In the genomic region with DNA sequence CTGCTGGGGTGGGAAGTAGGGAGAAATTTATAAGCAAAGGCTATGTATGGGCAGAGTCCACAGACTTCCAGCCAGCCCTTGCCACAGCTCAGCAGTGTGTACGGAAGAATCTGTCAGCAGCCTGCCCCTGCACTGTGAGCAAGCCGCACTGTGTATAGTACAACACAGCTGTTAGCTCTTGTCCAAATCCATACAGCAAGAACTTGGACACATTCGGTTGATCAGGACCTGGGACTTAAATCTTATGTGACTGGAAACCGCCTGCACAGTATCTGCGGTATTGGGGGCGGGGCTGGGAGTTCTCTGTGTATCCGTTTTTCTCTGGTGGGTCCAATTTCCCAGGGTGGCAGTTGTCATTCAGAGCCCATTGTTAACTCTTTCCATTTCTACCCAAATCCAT, we compare ENCODE assay signal across 8 mouse cellular contexts.
DNase-seq lines count a peak whose midpoint lies in the region; ATAC-seq and TF ChIP-seq lines count a peak whose summit lies in the region.

No protein-coding gene starts in this region.

- no peak overlapping the region for H3K4me3 ChIP-seq in heart, embryonic 15.5 days
- H3K4me3 ChIP-seq in hindbrain, embryonic 10.5 days = no peak overlapping the region
- no peak overlapping the region for H3K4me3 ChIP-seq in liver, postnatal 0 days (ENCODE audit: low read depth, low read length)

- H3K27ac ChIP-seq in heart, embryonic 15.5 days = peak overlapping the region; percentile 90
- H3K27ac ChIP-seq in hindbrain, embryonic 10.5 days = peak overlapping the region; percentile 82
- H3K27ac ChIP-seq in liver, postnatal 0 days (ENCODE audit: low read depth) = peak overlapping the region; percentile 55

- no peak for TF ChIP-seq EP300 in liver, postnatal 0 days (IDR thresholded peaks at IDR 0.05; ENCODE audit: low read depth)

- no peak for TF ChIP-seq POLR2A in brain, embryonic 14.5 days (IDR thresholded peaks at IDR 0.05; ENCODE audit: borderline replicate concordance, extremely low read depth, insufficient read depth, insufficient read length, poor library complexity, severe bottlenecking)

- no peaks in the 10 kb centered on the region for H3K27me3 ChIP-seq in heart, embryonic 15.5 days
- H3K27me3 ChIP-seq in hindbrain, embryonic 10.5 days (ENCODE audit: insufficient read depth, poor library complexity, severe bottlenecking) = no peaks in the 10 kb centered on the region
- no peaks in the 10 kb centered on the region for H3K27me3 ChIP-seq in liver, postnatal 0 days (ENCODE audit: insufficient read depth, low read length)

- H3K9ac ChIP-seq in heart, embryonic 15.5 days = no peak overlapping the region
- H3K9ac ChIP-seq in liver, postnatal 0 days (replicated peaks) = no peak overlapping the region

- DNase-seq in heart, adult 18-20 months = no peak
- DNase-seq in brain, embryonic 14.5 days (ENCODE audit: low read depth) = peak; percentile 60
- no peak for DNase-seq in hindbrain, embryonic 10.5 days (ENCODE audit: low spot score)
- DNase-seq in liver, postnatal 0 days = no peak
- peak; percentile 65 for DNase-seq in thymus, postnatal 4 days
- DNase-seq in layer of hippocampus, adult 9-10 months (ENCODE audit: low spot score) = no peak
- DNase-seq in cerebellum, postnatal 4 days (ENCODE audit: low spot score in 2 of 2) = no peak

- no peaks in the 10 kb centered on the region for H3K9me3 ChIP-seq in heart, embryonic 15.5 days (replicated peaks)
- no peaks in the 10 kb centered on the region for H3K9me3 ChIP-seq in hindbrain, embryonic 10.5 days
- H3K9me3 ChIP-seq in liver, postnatal 0 days (ENCODE audit: low read length) = no peaks in the 10 kb centered on the region

- H3K4me1 ChIP-seq in heart, embryonic 15.5 days (replicated peaks) = peaks cover 72% of the 10 kb centered on the region
- H3K4me1 ChIP-seq in hindbrain, embryonic 10.5 days (replicated peaks) = peaks cover 100% of the 10 kb centered on the region
- H3K4me1 ChIP-seq in liver, postnatal 0 days (ENCODE audit: insufficient read depth) = peaks cover 48% of the 10 kb centered on the region

- 19% methylated on average over 7 of the region's 7 CpGs for WGBS in heart, embryonic 15.5 days
- WGBS in hindbrain, embryonic 10.5 days = 47% methylated on average over 7 of the region's 7 CpGs
- WGBS in liver, postnatal 0 days (ENCODE audit: insufficient replicate concordance) = 15% methylated on average over 7 of the region's 7 CpGs

- peak; percentile 56 for ATAC-seq in heart, embryonic 15.5 days (replicated peaks; ENCODE audit: insufficient number of reproducible peaks, insufficient read depth, low FRiP score, low read depth)
- no peak for ATAC-seq in liver, postnatal 0 days

- no peak for TF ChIP-seq CTCF in brain, embryonic 14.5 days (IDR thresholded peaks at IDR 0.05; ENCODE audit: borderline replicate concordance, extremely low read depth, insufficient read depth, insufficient read length)
- no peak for TF ChIP-seq CTCF in liver, postnatal 0 days (IDR thresholded peaks at IDR 0.05; ENCODE audit: low read depth)

- H3K4me2 ChIP-seq in heart, embryonic 15.5 days = peak overlapping the region; percentile 23
- H3K4me2 ChIP-seq in liver, postnatal 0 days (ENCODE audit: low read depth, low read length) = no peak overlapping the region

- H3K36me3 ChIP-seq in heart, embryonic 15.5 days = no peaks in the 10 kb centered on the region
- H3K36me3 ChIP-seq in hindbrain, embryonic 10.5 days = no peaks in the 10 kb centered on the region
- H3K36me3 ChIP-seq in liver, postnatal 0 days (replicated peaks; ENCODE audit: insufficient read depth, low read length) = no peaks in the 10 kb centered on the region

Comparison
In these comparisons a context has a peak if more than half of its experiments do, and no peak if none do; other contexts are left out.
1. DNase-seq: peak in brain, embryonic 14.5 days (single experiment) and thymus, postnatal 4 days (single experiment); none in heart, adult 18-20 months (0 of 2), hindbrain, embryonic 10.5 days (single experiment), liver, postnatal 0 days (single experiment), layer of hippocampus, adult 9-10 months (single experiment) and cerebellum, postnatal 4 days (0 of 2).
2. Peak in every context shown above with its lines, with median percentiles within 50 percentile points of each other: H3K27ac ChIP-seq.